Mouse (Mus musculus) midbrain, embryonic 13.5 days (tissue): ENCODE data around the gene Ltbp1. TPM values are rescaled to one million over a fixed set of nuclear protein-coding genes. Genes with fewer than 3 reads are reported as not detected.
A peak's percentile ranks its signal among the peaks of the same experiment; 100 is the strongest.
"Not testable (repeated sequence)": the region's sequence is repeated elsewhere in the genome, so short reads cannot be mapped to it uniquely, and the experiment has no call there.

Experiments
- ATAC-seq: fragments of 200-750 bp; cut with Nextera tagmentation; 2 replicates; pipeline ENCODE4 v1.8.0; 2017; ENCODE audit warnings: mild to moderate bottlenecking, moderate TSS enrichment, moderate library complexity
- H3K27ac ChIP-seq: fragments of 300-500 bp; sonication (generic); 2 replicates; pipeline ENCODE4 v1.5.1; 2015; ENCODE audit warnings: inconsistent platforms, mild to moderate bottlenecking, moderate library complexity
- H3K27me3 ChIP-seq: fragments of 300-500 bp; sonication (generic); 2 replicates; pipeline ENCODE4 v1.6.1; 2015; ENCODE audit warnings: mild to moderate bottlenecking, inconsistent platforms
- H3K36me3 ChIP-seq: fragments of 300-500 bp; sonication (generic); 2 replicates; pipeline ENCODE4 v1.6.1; 2015; ENCODE audit warnings: mild to moderate bottlenecking, inconsistent platforms
- H3K4me1 ChIP-seq: fragments of 300-500 bp; sonication (generic); replicated peaks from 2 replicates; pipeline ENCODE4 v1.6.1; 2015; ENCODE audit warnings: inconsistent platforms
- H3K4me2 ChIP-seq: fragments of 300-500 bp; sonication (generic); replicated peaks from 2 replicates; pipeline ENCODE4 v1.6.1; 2015; ENCODE audit warnings: moderate library complexity, mild to moderate bottlenecking, inconsistent platforms
- H3K4me3 ChIP-seq: fragments of 300-500 bp; sonication (generic); replicated peaks from 2 replicates; pipeline ENCODE4 v1.5.1; 2015; ENCODE audit warnings: mild to moderate bottlenecking, inconsistent platforms
- H3K9ac ChIP-seq: fragments of 300-500 bp; sonication (generic); replicated peaks from 2 replicates; pipeline ENCODE4 v1.6.1; 2015; ENCODE audit warnings: mild to moderate bottlenecking, inconsistent platforms
- H3K9me3 ChIP-seq: fragments of 300-500 bp; sonication (generic); 2 replicates; pipeline ENCODE4 v1.6.1; 2016; ENCODE audit warnings: mild to moderate bottlenecking, inconsistent platforms
- WGBS: fragments of 180-500 bp; shearing (Covaris S2); methylation state at CpG from one replicate; pipeline ENCODE4 v1.1.7; 2015; 5-methylcytosine and 5-hydroxymethylcytosine counted together
- polyA plus RNA-seq: library from polyadenylated mRNA; unstranded; fragments of >200 nt; fragmentation: Nextera tagmentation; extraction: Ambion mirVana; gene quantifications from 2 replicates; pipeline ENCODE4 v1.2.1, GENCODE M21; 2015

The Ltbp1 gene
- polyA plus RNA-seq, 1 experiment from 2014 or later = 2.7 TPM

DNA sequence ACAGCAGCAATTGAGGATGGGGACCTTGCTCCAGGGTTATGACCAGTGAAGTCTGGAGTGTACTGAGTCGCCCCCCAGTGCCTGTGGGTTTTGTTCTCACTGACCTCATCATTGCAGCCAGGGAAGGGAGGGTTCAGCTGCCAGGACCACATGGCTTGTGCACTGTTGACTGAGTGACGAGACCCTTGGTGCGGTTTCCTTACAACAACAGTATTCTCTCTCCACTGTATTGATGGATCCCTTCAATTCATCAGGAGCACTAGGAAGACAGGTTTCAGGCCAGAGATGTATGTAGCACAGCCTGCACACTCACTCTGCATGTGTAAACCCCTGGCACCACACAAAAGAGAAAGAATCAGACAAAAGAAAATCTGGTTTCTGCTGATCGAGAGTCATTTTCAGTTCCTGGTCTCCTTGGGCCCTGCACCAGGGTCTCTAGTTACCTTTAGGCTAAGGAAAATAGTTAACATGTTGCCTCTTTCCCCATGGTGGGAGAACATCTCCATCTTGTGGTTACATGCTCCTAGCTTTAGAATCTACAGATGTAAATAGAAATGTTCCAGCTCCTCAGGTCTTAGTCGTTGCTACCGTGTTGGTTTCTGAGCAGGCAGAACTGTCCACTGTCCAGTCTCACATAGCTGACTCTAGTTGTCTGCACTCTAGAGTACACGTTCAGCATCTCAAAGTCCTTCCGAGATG is 117.4 kb downstream of the Ltbp1 start:
- no peak for ATAC-seq
- no peaks in the 10 kb centered on the region for H3K27me3 ChIP-seq

GRCm38 (mm10) chr17:75128337-75128935 is 123.1 kb downstream of the Ltbp1 start:
- H3K27me3 ChIP-seq = no peaks in the 10 kb centered on the region
- ATAC-seq = no peak
- WGBS = 62% methylated on average over 8 of the region's 8 CpGs
- H3K4me3 ChIP-seq = no peak overlapping the region
- no peaks in the 10 kb centered on the region for H3K4me1 ChIP-seq
- no peak overlapping the region for H3K9ac ChIP-seq
- H3K9me3 ChIP-seq = no peaks in the 10 kb centered on the region
- no peaks in the 10 kb centered on the region for H3K36me3 ChIP-seq
- H3K4me2 ChIP-seq = no peak overlapping the region
- no peak overlapping the region for H3K27ac ChIP-seq

More for the DNA sequence above, 117.4 kb downstream of the Ltbp1 start:
- WGBS = 76% methylated on average over 8 of the region's 8 CpGs
- H3K4me2 ChIP-seq = no peak overlapping the region
- H3K4me1 ChIP-seq = no peaks in the 10 kb centered on the region
- no peaks in the 10 kb centered on the region for H3K36me3 ChIP-seq
- no peaks in the 10 kb centered on the region for H3K9me3 ChIP-seq
- H3K9ac ChIP-seq = no peak overlapping the region
- H3K4me3 ChIP-seq = no peak overlapping the region
- H3K27ac ChIP-seq = no peak overlapping the region

DNA sequence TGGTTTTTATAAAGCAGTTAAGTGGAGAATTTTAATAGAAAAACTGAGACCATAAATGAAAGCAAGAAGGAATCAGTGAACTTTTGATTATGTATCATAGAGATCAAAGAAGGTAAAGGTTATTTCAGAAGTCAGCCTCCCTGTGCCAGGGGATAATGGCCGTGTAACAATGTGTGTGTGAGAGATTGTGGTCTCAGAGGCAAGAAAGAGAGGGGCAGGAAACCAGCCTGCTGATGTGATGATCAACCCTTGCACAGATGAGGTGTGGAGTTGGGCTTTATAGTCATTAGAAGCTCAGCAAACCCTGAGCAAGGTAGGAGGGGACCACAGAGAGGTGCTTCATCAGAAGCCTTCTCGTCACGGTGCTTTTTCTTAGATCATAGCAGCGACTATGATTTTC is 128.6 kb downstream of the Ltbp1 start:
- Histone ChIP-seq H3K4me2 (no peak overlapping the region), H3K4me1 (no peaks in the 10 kb centered on the region), H3K27me3 (no peaks in the 10 kb centered on the region), H3K4me3 (no peak overlapping the region), H3K9me3 (no peaks in the 10 kb centered on the region), H3K36me3 (no peaks in the 10 kb centered on the region), H3K27ac (no peak overlapping the region), H3K9ac (no peak overlapping the region)
- WGBS = 89% methylated on average over 4 of the region's 4 CpGs
- no peak for ATAC-seq

DNA sequence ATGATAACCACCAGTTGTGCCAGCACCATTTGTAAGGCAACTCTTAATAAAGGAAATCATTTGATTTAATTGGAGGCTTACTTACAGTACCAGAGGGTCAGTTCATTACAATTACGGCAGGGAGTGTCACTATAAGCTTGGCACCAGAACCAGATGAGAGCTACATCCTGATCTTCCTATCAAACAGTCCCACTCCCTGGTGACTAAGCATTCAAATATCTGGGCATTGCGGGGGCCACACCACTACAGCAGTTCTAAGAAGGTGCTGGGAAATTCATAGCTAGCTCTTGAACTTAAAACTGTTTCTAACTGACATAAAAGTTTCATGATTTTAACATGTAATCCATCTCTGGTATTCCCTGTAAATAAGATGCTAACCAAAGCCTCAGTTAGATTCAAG is 134.4 kb downstream of the Ltbp1 start:
- 92% methylated on average over 2 of the region's 2 CpGs for WGBS
- ATAC-seq = no peak
- H3K27ac ChIP-seq = no peak overlapping the region

DNA sequence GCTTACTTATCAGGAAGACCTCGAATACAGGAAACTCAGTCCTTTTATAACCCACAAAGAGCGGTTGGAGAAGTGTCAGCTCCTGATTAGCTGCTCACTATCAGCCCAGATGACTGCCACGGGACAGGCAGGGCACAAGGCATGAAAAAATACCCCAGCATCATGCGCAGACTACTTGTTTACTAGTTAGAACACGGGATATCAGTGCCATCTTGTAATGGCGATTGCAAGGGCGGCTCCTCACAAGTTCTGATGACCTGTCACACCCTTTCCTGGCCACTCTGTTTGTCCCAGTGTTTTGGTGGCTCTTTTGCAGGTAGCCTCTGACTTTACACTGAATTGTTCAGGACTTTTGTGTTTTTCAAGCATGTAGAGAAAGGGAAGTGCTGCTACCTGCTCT is 137.5 kb downstream of the Ltbp1 start:
- not testable (repeated sequence) for H3K9me3 ChIP-seq, ATAC-seq, H3K4me2 ChIP-seq, H3K4me1 ChIP-seq, H3K27me3 ChIP-seq, H3K4me3 ChIP-seq, H3K27ac ChIP-seq, H3K9ac ChIP-seq, H3K36me3 ChIP-seq
- 90% methylated on average over 7 of the region's 7 CpGs for WGBS

More for the DNA sequence above, 134.4 kb downstream of the Ltbp1 start:
- H3K4me2 ChIP-seq = no peak overlapping the region
- H3K4me3 ChIP-seq = no peak overlapping the region
- peaks cover 7% of the 10 kb centered on the region; the same call in 1 of the 2 replicates for H3K4me1 ChIP-seq
- no peaks in the 10 kb centered on the region for H3K9me3 ChIP-seq
- no peaks in the 10 kb centered on the region for H3K27me3 ChIP-seq
- no peak overlapping the region for H3K9ac ChIP-seq
- no peaks in the 10 kb centered on the region for H3K36me3 ChIP-seq

DNA sequence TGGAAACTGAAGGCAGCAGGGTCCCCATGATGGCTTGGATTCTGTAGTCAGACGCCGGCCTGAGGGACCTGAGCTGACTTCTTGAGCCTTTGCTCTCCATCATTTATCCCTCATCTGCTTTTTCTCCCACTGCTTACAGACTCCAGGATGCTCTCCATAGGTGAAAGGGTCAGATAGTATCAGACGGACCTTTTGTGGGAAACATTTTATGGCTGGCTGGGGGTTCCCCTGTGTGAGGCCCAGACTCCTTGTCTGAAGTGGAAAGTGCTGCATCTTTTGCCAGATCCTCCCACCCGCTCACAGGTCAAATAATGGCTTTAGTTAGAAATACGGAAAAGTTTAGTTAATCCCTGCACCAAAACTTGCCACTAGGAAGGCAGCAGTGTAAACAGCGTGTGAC is 138.6 kb downstream of the Ltbp1 start:
- Histone ChIP-seq H3K9ac (no peak overlapping the region), H3K4me2 (no peak overlapping the region), H3K9me3 (0 out of 2 replicates have a peak, but pooled peaks cover 3% of the 10 kb centered on the region), H3K36me3 (no peaks in the 10 kb centered on the region), H3K4me1 (peaks cover 7% of the 10 kb centered on the region; the same call in 1 of the 2 replicates), H3K4me3 (no peak overlapping the region), H3K27ac (no peak overlapping the region), H3K27me3 (no peaks in the 10 kb centered on the region)
- WGBS = 18% methylated on average over 6 of the region's 6 CpGs
- peak; percentile 56; the same call in 1 of the 2 replicates for ATAC-seq

GRCm38 (mm10) chr17:75147218-75147617 is 141.8 kb downstream of the Ltbp1 start:
- no peak overlapping the region for H3K4me3 ChIP-seq
- no peak for ATAC-seq
- 88% methylated on average over 4 of the region's 4 CpGs for WGBS
- no peak overlapping the region for H3K27ac ChIP-seq
- H3K4me2 ChIP-seq = no peak overlapping the region
- 0 out of 2 replicates have a peak, but pooled peaks cover 3% of the 10 kb centered on the region for H3K9me3 ChIP-seq
- H3K36me3 ChIP-seq = no peaks in the 10 kb centered on the region
- H3K4me1 ChIP-seq = peaks cover 7% of the 10 kb centered on the region; the same call in 1 of the 2 replicates
- no peak overlapping the region for H3K9ac ChIP-seq
- H3K27me3 ChIP-seq = no peaks in the 10 kb centered on the region

DNA sequence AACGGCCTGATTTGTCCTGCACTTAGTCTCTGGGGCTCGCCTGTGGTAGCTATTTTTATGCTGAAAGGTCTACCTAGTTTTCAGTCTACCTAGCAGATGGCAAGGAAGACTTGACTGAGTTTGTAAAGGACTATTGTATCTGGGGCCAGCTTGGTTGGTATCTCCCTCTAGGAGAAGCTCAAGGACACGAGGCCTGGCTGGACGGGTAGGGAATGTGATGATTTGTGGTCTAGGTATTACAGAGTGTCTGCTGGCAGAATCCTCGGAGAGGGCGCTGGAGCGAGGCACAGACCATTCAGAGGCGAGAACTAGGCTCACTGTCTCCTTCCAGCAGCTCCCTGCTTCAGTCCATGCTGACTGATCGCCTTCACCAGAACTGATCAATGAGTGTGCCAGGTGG is 146.4 kb downstream of the Ltbp1 start:
- H3K9ac ChIP-seq = no peak overlapping the region
- H3K27me3 ChIP-seq = no peaks in the 10 kb centered on the region
- H3K27ac ChIP-seq = no peak overlapping the region
- no peak overlapping the region for H3K4me3 ChIP-seq
- no peak overlapping the region for H3K4me2 ChIP-seq
- no peaks in the 10 kb centered on the region for H3K36me3 ChIP-seq
- 0 out of 2 replicates have a peak, but pooled peaks cover 3% of the 10 kb centered on the region for H3K9me3 ChIP-seq
- 82% methylated on average over 9 of the region's 9 CpGs for WGBS
- no peak for ATAC-seq
- no peaks in the 10 kb centered on the region for H3K4me1 ChIP-seq

- WGBS = 72% methylated on average over 6 of the region's 6 CpGs
- Histone ChIP-seq H3K9me3 (0 out of 2 replicates have a peak, but pooled peaks cover 3% of the 10 kb centered on the region), H3K27ac (no peak overlapping the region)
These were observed 147.7 kb downstream of the Ltbp1 start for GRCm38 (mm10) chr17:75153088-75153487.

GRCm38 (mm10) chr17:75158385-75158784 is 153.0 kb downstream of the Ltbp1 start:
- Histone ChIP-seq H3K4me3 (no peak overlapping the region), H3K4me1 (no peaks in the 10 kb centered on the region), H3K27ac (no peak overlapping the region), H3K36me3 (no peaks in the 10 kb centered on the region), H3K4me2 (no peak overlapping the region), H3K9me3 (no peaks in the 10 kb centered on the region), H3K27me3 (no peaks in the 10 kb centered on the region), H3K9ac (no peak overlapping the region)
- ATAC-seq = no peak
- 81% methylated on average over 6 of the region's 6 CpGs for WGBS

More at GRCm38 (mm10) chr17:75153088-75153487, 147.7 kb downstream of the Ltbp1 start:
- Histone ChIP-seq H3K4me3 (no peak overlapping the region), H3K27me3 (no peaks in the 10 kb centered on the region), H3K9ac (no peak overlapping the region), H3K4me1 (no peaks in the 10 kb centered on the region), H3K36me3 (no peaks in the 10 kb centered on the region), H3K4me2 (no peak overlapping the region)
- no peak for ATAC-seq

DNA sequence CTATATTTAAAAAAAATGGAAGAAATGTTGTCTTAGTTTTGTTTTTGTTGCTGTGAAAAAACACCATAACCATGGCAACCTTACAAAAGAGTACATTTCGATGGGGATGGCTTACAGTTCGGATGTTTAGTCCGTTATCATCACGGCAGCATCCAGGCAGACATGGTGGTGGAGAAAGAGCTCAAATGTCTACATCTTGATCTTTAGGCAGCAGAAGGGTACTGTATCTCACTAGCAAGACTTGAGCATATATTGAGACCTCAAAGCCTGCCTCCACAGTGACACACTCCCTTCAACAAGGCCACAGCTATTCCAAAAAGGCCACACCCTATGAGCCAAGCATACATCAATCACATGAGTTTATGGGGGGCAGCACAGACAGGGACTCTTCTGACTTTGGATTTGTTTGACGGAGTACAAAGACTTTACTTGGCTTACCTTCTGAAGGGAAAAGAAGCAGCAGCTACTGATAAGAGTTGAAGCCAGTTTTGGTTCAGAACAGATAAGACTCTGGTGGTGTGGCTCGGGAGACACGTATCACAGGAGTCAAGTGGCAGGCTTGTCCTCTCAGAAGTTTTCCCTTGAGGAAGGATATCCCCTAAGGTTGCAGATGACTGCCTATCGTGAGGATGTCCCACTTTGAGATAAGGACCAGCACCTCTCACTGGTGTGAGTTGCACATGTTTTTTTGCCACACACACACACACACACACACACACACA is 153.9 kb downstream of the Ltbp1 start:
- Histone ChIP-seq H3K9me3 (no peaks in the 10 kb centered on the region), H3K27me3 (no peaks in the 10 kb centered on the region), H3K9ac (no peak overlapping the region), H3K36me3 (no peaks in the 10 kb centered on the region), H3K27ac (no peak overlapping the region), H3K4me1 (no peaks in the 10 kb centered on the region), H3K4me3 (no peak overlapping the region), H3K4me2 (no peak overlapping the region)
- WGBS = 91% methylated on average over 8 of the region's 8 CpGs
- no peak for ATAC-seq

DNA sequence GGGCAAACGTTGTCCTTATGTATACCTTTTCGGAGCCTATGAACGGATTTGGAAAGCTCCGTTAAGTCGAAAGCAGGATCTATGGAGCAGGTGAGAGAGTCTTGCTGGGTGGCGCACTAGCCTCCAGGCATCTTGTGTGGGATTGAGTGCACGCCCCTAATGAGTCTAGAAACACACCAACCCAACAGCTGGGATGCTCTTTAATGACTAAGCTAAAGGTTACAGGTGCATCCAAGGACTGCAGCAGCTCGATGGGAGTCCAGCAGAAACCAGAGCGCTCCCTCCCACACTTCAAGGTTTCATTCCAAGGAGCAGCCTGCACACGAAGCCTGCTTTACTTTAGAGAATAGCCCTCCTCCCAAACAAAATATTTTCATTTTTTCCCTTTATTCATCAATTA is 155.7 kb downstream of the Ltbp1 start:
- Histone ChIP-seq H3K36me3 (no peaks in the 10 kb centered on the region), H3K4me1 (no peaks in the 10 kb centered on the region), H3K9ac (no peak overlapping the region), H3K27me3 (no peaks in the 10 kb centered on the region), H3K9me3 (no peaks in the 10 kb centered on the region), H3K4me2 (no peak overlapping the region), H3K27ac (no peak overlapping the region), H3K4me3 (no peak overlapping the region)
- no peak for ATAC-seq
- 92% methylated on average over 10 of the region's 10 CpGs for WGBS
